ENCODE assay signal across 20 mouse cellular contexts in genomic region chr1:116128450-116129246, GRCm38 (mm10).
"Had no signal": no experiment of that assay in that cellular context is flagged by ENCODE, and none has a peak within 500 bp of the region (broad histone marks: within the 10 kb centered on the region; RNA-seq: fewer than 3 reads in every experiment).

No protein-coding gene starts in this region.

- H3K9me3 ChIP-seq: liver, embryonic 15.5 days; lung, embryonic 15.5 days; megakaryocyte, embryonic 14.5 days; midbrain, embryonic 10.5 days; midbrain, embryonic 12.5 days; neural tube, embryonic 12.5 days; stomach, embryonic 15.5 days had no signal

- H3K4me1 ChIP-seq: liver, embryonic 15.5 days; lung, embryonic 15.5 days; megakaryocyte, embryonic 14.5 days; midbrain, embryonic 10.5 days; midbrain, embryonic 12.5 days; neural tube, embryonic 12.5 days; stomach, embryonic 15.5 days had no signal

- H3K4me2 ChIP-seq: liver, embryonic 15.5 days; lung, embryonic 15.5 days; midbrain, embryonic 12.5 days; neural tube, embryonic 12.5 days; stomach, embryonic 15.5 days had no signal

- ATAC-seq: liver, postnatal 0 days; lung, postnatal 0 days; midbrain, embryonic 16.5 days had no signal

- H3K4me3 ChIP-seq: liver, embryonic 15.5 days; lung, embryonic 15.5 days; megakaryocyte, embryonic 14.5 days; midbrain, embryonic 10.5 days; midbrain, embryonic 12.5 days; neural tube, embryonic 12.5 days; stomach, embryonic 15.5 days had no signal

- DNase-seq: liver, postnatal 0 days; lung, adult 2 months; lung, postnatal 14 days; lung, postnatal 36 days; midbrain, embryonic 14.5 days; right cerebral cortex, postnatal 14 days; thymus, adult 2 months; thymus, postnatal 25 days; thymus, postnatal 4 days had no signal

- H3K27ac ChIP-seq: liver, embryonic 15.5 days; lung, embryonic 15.5 days; macrophage; midbrain, embryonic 10.5 days; midbrain, embryonic 12.5 days; neural tube, embryonic 12.5 days; stomach, embryonic 15.5 days; stomach, postnatal 0 days had no signal

- H3K9ac ChIP-seq: liver, embryonic 15.5 days; liver, postnatal 0 days; lung, embryonic 15.5 days; midbrain, embryonic 12.5 days; neural tube, embryonic 12.5 days; stomach, embryonic 15.5 days had no signal

- H3K36me3 ChIP-seq: liver, embryonic 15.5 days; lung, embryonic 15.5 days; midbrain, embryonic 10.5 days; midbrain, embryonic 12.5 days; neural tube, embryonic 12.5 days; stomach, embryonic 15.5 days had no signal

- H3K27me3 ChIP-seq: liver, embryonic 15.5 days; lung, embryonic 15.5 days; megakaryocyte, embryonic 14.5 days; midbrain, embryonic 12.5 days; neural tube, embryonic 12.5 days; stomach, embryonic 15.5 days had no signal
